Mouse (Mus musculus) induced T-regulatory cell, adult 2 months (primary cell): ENCODE results near the gene Mapk8ip2.

Experiments
- DNase-seq: peaks from one replicate; pipeline ENCODE4 v3.0.0-alpha.2; 2012; ENCODE audit warnings: low read depth

The Mapk8ip2 gene

DNA sequence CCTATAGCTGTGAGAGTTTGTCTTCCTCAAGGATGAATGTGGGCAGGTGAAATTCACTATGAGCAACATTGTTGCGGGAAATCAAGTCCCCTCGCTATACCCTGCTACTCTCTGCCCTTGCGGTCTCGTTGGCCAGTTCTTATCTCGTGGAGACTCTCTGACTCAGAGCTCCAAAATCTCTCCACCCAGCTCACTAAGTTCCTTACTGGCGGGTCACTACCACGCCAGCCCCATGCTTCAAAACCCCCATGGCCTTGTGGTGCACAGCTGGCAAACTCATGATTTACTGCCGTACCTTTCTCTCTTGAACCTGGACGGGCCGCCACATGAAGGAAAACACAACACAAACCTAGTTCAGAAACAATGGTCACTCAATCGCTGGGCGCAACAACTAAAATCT lies 34.5 kb downstream of the Mapk8ip2 start:
- no peak for DNase-seq

DNA sequence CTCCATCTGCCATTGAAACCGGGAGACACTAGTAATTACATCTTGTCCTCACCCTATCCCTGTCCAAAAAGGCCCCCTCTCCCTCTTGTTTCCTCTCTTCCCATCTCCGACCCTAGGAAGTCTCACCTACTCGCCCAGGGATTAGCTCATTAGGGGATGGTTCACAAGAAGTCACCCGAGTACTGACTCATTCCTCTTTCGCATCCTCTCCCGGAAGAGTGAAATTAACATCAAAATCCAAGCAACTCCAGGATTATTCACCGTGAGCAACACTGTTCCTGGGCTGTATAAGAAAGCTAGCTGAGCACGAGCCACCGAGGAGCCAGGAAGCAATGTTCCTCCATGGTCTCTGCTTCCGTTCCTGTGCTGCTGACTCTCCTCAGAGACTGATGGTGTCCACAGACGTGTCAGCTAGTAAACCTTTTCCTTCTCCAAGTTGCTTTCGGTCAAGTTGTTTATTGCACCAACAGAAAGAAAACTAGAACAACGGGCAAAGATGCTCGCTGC lies 35.0 kb downstream of the Mapk8ip2 start:
- DNase-seq: no peak

DNA sequence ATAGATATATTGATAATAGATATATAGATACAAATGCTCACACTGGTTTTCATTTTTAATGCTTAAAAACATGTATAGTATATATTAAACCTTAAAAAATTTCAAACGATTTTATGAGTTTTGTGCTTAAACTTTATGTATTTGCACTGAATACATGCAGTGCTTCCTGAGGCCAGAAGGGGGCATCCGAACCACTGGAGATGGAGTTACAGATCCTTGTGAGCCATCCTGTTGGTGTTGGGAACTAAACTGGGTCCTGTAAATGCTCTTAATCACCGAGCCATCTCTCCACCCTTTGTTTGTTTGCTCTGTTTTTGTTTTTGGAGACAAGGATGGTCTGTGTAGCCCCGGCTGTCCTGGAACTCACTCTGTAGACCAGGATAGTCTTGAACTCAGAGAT lies 41.3 kb downstream of the Mapk8ip2 start:
- DNase-seq: peak; percentile 21

DNA sequence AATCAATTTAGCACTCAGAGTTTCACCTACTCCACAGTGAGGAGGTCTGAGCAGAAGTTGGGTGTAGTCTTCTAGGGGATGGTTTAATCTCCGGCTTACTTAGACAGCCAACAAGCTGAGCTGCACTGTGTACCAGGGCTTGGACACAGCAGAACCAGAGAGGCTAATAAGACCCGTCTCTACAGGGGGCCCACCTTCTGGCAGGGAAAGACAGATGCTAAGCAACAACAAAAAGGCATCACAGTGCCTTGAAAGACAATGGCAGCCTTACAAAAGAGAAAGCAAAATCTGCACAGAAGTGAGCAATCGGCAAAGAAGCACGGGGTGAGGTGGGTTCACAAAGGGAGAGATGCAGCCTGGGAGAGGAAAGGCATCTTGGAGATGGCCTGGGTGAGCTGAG lies 42.4 kb downstream of the Mapk8ip2 start:
- no peak for DNase-seq

DNA sequence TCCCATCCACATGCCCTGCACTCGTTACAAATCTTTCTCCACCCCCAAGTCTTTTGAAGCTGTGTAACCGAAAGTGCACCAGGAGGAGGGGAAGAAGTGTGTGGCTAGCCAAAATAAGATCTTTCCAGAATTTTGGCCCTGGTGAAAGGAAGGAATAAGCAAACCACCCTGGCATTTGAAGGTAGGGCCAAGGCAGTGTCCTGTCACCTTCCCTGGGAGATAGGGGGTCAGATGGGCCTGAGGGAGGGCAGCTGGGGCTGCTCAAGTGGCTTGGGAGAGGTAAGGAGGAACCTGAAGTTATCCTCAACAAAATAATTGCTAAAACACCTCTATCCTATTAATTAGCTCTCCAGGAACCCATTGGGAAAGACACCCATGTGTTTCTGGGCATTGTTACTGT lies 43.1 kb downstream of the Mapk8ip2 start:
- DNase-seq: no peak

DNA sequence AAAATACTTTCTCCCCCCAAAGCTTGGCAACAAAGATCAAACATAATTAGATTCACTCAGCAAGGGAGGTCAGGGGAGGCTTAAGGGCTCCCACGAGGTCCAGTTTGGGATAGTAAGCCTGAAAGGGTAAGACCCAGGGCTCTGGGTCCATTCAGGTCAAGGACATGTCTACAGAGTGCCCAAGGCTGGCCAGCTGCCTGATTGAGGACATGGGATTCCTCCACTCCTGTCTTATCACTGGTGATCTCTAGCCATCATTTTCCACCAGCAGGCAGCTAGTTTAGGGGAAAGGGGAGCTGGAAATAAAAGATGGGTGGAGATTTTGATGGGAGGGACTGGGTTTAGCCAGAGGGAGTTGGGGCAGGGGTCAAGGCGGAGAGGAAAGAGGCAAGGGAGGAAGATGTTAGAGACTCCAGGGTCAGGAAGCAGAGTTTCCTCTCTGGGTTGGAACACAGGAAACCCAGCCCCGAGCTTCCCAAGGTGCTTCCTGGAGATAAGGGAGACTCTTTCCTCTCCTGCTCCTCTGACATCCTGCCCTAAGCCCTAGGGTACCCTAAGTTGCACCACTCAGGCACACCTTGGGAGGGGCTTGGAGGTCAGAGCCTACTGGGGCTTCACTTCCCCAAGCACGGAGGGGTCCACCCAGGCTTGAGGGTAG lies 43.8 kb downstream of the Mapk8ip2 start:
- DNase-seq: no peak

DNA sequence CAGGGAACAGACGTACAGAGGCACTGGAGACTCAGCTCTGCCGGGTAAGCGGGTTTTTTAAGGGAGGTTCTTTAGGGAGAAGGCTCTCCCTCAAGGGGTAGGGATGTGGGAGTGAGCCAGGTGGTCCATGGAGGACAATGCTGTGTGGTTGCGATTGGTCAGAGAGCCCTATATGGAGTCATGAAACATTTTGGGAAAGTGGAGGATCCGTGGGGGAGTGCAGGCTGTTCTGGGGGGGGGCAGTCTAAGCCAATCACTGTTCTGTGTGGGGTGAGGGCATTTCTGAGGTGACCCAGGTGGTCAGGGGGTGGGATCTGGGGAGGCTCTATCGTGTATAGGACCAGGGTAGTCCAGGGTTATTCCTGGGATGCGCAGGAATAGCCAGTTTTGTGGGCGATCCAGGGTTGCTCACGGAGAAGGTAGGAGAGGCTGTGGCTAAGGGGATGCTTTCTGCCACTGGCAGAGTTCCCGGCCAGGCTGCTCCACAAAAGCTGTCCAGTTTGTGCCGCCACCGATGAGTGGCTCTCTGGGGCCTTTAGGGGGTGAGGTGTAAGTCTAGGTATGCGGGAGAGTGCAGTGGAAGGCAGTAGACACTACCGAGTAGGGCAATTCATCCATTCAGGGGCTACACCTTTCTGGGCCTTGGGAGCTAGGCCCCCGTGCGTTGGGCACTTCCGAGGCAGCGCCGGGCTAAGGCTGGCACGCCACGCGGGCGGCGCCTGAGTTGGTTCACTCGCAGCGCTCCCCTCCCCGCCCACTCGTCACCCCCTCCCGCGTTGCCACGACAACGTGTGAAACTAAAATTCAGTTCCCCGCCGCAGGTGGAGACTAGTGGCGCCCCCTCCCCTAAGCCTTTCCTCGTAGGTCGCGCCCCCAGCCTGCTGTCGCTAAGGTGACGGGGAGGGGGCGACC lies 44.6 kb downstream of the Mapk8ip2 start:
- DNase-seq: peak; percentile 57

DNA sequence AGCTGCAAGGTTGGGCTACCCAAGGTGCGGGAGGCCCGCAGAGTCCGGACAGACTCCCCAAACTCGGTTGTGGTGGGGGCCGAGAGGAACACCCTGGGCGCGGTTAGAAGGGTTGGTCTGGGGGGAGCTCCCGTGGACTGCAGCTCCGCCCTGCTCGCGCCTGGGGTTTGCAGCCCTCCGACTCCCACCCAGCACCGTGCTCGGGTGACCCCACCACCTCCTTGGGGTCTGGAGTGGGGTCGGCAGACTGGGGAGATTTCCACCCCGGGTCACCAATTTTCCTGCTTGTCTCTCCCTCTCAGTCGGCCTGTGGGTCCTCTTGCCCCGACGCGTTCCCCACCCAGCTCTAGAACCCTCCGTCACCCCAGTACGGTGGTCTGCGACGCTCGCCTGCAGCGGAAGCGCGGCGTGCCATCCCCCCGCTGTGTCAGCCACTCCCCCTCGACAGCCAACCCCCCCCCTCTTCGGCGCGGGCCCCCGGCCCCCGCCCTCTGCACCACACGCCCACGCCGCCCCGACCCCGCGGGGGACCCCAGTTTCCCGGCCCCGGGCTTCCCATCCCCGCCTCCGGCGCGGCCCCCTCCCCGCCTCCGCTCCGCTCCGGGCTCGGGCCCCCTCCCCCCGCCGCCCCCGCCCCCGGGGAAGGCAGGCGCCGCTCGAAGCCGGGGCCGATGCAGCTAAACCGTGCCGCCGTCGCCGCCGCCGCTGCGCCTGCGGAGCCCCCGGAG lies 45.4 kb downstream of the Mapk8ip2 start, which contains the start of gene Shank3:
Shank3 (plus strand) TSS at position 663 of the 728 bp plus-strand sequence.
- no peak for DNase-seq

DNA sequence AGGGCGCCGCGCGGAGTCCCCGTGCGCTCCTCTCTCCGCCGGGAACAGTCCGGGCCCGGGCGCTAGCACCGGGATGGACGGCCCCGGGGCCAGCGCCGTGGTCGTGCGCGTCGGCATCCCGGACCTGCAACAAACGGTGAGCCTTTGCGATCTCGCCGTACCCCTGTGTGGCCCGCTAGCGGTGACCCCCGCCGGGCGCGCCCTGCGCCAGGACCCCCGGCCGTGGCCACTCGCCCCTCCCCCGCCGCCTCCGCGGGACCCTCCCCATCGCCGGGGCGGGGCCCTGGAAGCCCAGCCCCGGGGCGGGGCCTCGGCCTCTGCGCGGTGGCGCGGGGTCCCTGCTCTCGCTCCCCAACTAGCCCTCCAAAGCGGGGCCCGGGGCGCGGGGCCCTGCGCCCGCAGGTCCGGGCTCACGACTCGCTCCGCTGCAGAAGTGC lies 46.1 kb downstream of the Mapk8ip2 start:
- no peak for DNase-seq

DNA sequence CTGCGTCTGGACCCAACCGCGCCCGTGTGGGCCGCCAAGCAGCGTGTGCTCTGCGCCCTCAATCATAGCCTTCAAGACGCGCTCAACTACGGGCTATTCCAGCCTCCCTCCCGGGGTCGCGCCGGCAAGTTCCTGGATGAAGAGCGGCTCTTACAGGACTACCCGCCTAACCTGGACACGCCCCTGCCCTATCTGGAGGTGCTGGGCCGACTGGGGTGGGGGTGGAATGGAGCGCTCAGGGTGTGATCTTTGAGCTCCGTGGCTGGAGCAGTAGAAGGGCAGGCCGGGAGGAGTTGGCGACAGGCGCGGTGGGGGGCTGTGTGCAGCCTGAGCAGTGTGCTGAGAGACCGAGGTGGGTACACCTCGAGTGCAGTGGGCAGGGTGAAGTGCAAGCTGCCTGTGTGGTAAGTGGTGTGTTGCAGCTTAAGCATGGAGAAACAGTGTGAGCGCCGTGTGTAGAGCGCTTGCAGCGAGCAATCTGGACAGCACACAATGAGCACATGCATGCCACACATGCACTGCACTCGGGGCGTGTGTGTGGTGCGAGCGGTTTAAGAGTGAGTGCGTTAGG lies 46.6 kb downstream of the Mapk8ip2 start:
- no peak for DNase-seq

DNA sequence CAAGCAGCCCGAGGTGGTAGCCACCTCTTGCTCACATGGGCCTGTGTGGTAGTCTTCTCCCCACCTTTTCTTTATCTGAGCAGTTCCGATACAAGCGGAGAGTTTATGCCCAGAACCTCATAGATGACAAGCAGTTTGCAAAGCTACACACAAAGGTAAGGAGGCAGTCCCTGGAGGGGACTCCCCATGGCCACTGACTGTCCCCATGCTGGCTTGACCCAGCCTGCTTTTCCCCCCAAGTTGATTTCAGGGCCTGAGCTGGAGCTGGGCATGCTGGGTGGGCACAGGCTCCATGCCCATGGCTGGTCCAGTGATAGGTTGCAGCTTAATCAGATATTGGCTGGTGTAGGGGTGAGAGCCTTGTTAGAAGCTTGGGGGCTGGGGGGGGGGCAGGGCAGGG lies 47.6 kb downstream of the Mapk8ip2 start:
- DNase-seq: no peak

DNA sequence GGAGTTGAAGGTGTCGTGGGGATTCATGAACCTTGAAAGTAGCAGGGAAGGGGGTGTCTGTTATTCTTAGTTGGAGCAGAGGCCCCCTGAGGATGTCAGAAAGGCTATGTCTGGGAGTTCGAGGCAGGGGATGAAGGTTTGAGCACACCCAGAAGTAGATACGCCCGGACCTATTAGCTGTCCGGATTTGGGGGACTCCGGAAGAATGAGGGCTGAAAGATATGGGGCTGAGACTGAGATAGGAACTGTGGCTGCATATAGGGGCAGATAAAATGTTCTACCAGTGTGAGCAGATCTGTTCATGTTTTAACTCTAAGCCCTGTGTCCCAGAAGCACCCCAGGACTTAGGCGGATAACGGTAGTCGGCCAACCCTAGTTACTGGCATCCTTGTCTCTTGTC lies 51.1 kb downstream of the Mapk8ip2 start:
- DNase-seq: no peak

DNA sequence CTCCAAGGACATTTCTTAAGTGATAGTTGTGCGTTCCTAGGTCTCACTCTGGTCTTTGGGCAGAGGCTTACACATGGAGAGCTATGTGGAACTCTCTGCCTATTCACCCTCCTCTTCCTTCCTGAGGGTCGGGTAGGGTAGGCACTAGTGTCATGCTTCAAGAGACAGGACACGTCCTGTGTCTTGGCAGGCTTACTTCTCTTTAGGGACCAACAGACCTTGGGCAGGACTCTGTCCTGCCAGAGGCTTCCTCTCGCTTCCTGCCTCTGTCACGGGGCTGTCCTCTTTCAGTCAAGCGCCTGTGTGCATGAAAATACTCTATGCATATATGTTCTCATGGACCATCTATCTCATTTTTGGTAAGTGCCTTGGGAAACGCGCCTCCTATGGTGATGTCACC lies 54.0 kb downstream of the Mapk8ip2 start:
- no peak for DNase-seq

DNA sequence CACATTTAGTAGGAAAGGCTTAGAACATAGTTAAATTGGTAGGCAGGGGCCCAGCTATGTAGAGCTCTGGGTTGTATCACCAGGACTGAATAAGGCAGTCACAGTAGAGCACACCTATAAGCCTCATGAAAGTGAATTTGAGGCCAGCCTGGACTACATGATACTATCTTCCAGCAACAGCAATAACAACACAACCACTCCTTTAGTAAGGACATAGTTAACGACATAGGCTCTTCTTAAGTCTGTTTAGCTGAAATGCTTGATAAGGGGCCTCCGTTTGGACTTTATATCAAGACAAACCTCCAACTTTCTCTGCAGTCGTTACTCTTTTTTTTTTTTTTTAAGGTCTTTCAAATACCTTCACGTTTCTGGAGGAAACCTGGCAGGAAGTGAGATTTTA lies 59.0 kb downstream of the Mapk8ip2 start:
- no peak for DNase-seq
